Mouse (Mus musculus): Measurements from ENCODE around the gene Glp2r. TPM values are rescaled to one million over a fixed set of nuclear protein-coding genes. Genes with fewer than 3 reads are reported as not detected.

Glp2r gene
- polyA plus RNA-seq, 1 experiment from 2014 or later = not detected

DNA sequence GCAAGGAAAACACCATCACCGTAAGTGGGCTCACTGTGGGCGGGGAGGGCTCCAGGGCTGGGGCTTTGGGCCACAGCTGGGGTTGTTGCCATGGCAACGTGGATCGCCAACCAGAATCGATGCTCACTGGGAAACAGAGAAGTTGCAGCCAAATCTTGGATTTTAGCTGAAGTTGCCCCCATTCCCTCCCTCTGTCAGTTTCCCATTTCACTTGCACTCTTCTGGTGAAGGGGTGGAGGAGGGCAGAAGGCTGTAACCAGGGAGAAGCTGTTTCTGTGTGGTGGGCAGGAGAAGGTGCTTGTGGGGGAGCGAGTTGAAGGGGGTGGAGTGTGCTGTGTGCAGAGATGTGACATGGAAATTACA lies 118.1 kb downstream of the Glp2r start:
- no peak overlapping the region for H3K4me3 ChIP-seq (ENCODE audit: low read depth, low read length)
- peak overlapping the region; percentile 18; the same call in 1 of the 2 replicates for H3K4me2 ChIP-seq (ENCODE audit: low read depth, low read length)
- H3K4me1 ChIP-seq (ENCODE audit: control insufficient read depth, insufficient read depth, low read length) = peaks cover 5% of the 10 kb centered on the region
- H3K27ac ChIP-seq (replicated peaks; ENCODE audit: low read depth, low read length) = no peak overlapping the region
- ATAC-seq (ENCODE audit: low read depth) (no peak), DNase-seq (ENCODE audit: low spot score) (no peak)
- H3K36me3 ChIP-seq (ENCODE audit: control insufficient read depth, insufficient read depth, low read length) = no peaks in the 10 kb centered on the region
- no peaks in the 10 kb centered on the region for H3K9me3 ChIP-seq (ENCODE audit: control insufficient read depth, low read length)
- WGBS = 33% methylated on average over 6 of the region's 6 CpGs
- no peak overlapping the region for H3K9ac ChIP-seq (ENCODE audit: low read depth, low read length)
- H3K27me3 ChIP-seq (replicated peaks; ENCODE audit: control insufficient read depth, insufficient read depth, low read length) = no peaks in the 10 kb centered on the region

DNA sequence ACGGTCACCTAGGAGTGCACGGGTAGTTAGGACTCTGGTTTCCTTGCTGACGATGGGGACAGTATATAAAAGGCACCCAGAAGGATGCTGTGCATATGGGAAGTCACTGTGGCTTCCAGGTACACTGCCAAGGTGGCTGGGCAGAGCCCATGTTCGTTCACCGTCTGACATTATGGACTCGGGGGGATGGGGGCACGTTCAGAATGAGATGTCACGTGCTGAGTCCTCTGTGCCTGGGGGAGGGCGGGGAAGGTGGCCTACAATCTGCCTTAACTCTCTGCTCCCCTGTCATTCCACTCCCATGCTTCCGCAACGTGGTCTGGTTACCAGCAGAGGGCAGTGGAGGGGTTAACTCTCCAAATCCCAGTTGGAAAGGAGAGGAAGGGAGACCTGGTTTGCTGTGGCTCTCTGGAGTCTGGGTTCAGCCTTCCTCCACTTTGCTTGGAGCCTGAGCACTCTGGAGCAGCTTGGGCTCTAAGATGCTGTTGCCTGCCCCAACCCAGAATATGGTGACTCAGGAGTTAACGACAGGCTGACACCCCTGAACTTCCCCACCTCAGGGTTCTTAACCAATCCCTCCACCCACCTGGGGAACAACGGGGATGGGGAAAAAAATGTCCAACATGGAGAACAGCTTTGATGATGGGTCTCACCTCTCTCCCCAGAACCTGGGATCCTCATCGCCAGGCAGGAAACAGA lies 118.6 kb downstream of the Glp2r start:
- Histone ChIP-seq H3K36me3 (ENCODE audit: control insufficient read depth, insufficient read depth, low read length) (no peaks in the 10 kb centered on the region), H3K9me3 (ENCODE audit: control insufficient read depth, low read length) (no peaks in the 10 kb centered on the region), H3K27ac (replicated peaks; ENCODE audit: low read depth, low read length) (no peak overlapping the region), H3K4me2 (ENCODE audit: low read depth, low read length) (peak overlapping the region; percentile 18; the same call in 1 of the 2 replicates), H3K9ac (ENCODE audit: low read depth, low read length) (no peak overlapping the region), H3K27me3 (replicated peaks; ENCODE audit: control insufficient read depth, insufficient read depth, low read length) (no peaks in the 10 kb centered on the region), H3K4me3 (ENCODE audit: low read depth, low read length) (no peak overlapping the region), H3K4me1 (ENCODE audit: control insufficient read depth, insufficient read depth, low read length) (peaks cover 5% of the 10 kb centered on the region)
- ATAC-seq (ENCODE audit: low read depth) (no peak), DNase-seq (ENCODE audit: low spot score) (peak; percentile 50)
- WGBS = 13% methylated on average over 12 of the region's 14 CpGs

DNA sequence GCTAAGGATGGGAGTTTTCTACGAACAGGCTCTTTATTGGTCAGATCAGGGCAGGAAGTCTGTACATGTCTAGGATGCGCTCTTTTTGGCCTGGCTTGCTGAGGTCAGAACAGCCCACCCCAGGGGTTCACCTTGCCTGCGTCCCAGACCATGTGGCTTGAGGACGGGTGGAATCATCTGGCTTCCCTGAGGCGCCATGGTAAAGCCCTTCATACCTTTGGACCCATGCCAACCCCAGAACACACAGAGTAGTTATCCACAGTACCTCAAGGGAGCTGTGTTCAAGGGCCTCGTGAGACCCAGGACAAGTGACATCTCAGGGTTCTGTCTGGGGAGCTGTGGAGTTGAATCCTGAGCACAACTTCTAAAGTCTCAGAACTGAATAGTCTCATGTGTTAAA lies 119.2 kb downstream of the Glp2r start:
- ATAC-seq (ENCODE audit: low read depth) (no peak), DNase-seq (ENCODE audit: low spot score) (no peak)
- no peak overlapping the region for H3K27ac ChIP-seq (replicated peaks; ENCODE audit: low read depth, low read length)
- H3K27me3 ChIP-seq (replicated peaks; ENCODE audit: control insufficient read depth, insufficient read depth, low read length) = no peaks in the 10 kb centered on the region
- no peak overlapping the region for H3K9ac ChIP-seq (ENCODE audit: low read depth, low read length)
- H3K36me3 ChIP-seq (ENCODE audit: control insufficient read depth, insufficient read depth, low read length) = no peaks in the 10 kb centered on the region
- H3K4me1 ChIP-seq (ENCODE audit: control insufficient read depth, insufficient read depth, low read length) = peaks cover 5% of the 10 kb centered on the region
- no peak overlapping the region for H3K4me2 ChIP-seq (ENCODE audit: low read depth, low read length)
- H3K9me3 ChIP-seq (ENCODE audit: control insufficient read depth, low read length) = no peaks in the 10 kb centered on the region
- H3K4me3 ChIP-seq (ENCODE audit: low read depth, low read length) = no peak overlapping the region
- WGBS = 74% methylated on average over 6 of the region's 6 CpGs

DNA sequence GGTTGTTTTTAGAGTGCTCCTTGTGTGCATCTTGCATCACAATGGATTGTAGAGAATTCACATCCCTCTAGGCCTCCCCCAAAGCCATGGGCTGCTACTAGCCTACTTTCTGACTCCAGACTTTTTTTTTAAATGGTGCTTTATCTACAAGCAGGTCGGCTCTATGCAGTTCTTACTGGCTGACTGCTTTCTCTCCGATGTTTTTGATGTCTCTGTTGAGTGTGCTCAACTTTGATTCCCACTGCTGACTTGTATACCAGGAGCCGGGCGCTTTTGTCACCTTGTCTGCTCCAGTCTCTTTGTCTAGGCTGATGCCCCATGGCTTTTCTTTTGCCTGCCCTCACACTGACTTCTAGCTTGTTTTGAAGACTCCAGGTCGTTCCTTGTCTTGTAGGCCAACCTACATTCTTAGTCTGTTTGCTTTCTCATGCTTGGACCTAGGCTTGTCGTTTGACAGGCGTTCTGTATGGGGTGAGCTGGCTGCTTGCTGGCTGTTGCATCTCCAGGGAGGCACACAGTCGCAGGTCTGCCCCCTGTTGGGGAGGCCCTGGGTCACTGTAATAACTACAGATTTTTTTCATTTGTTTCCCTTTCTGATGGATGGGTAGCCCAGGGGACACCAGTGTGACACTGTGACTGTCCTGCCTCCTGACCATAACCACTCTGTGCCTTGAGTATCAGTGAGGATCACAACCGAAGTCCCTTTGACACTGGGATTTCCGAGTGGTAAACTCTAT lies 120.8 kb downstream of the Glp2r start:
- DNase-seq (ENCODE audit: low spot score) (no peak), ATAC-seq (ENCODE audit: low read depth) (no peak)
- WGBS = 56% methylated on average over 10 of the region's 10 CpGs
- no peak overlapping the region for H3K4me3 ChIP-seq (ENCODE audit: low read depth, low read length)
- H3K4me1 ChIP-seq (ENCODE audit: control insufficient read depth, insufficient read depth, low read length) = peaks cover 5% of the 10 kb centered on the region
- no peak overlapping the region for H3K4me2 ChIP-seq (ENCODE audit: low read depth, low read length)
- H3K27ac ChIP-seq (replicated peaks; ENCODE audit: low read depth, low read length) = no peak overlapping the region
- no peaks in the 10 kb centered on the region for H3K27me3 ChIP-seq (replicated peaks; ENCODE audit: control insufficient read depth, insufficient read depth, low read length)
- H3K36me3 ChIP-seq (ENCODE audit: control insufficient read depth, insufficient read depth, low read length) = no peaks in the 10 kb centered on the region
- H3K9me3 ChIP-seq (ENCODE audit: control insufficient read depth, low read length) = no peaks in the 10 kb centered on the region
- H3K9ac ChIP-seq (ENCODE audit: low read depth, low read length) = no peak overlapping the region

DNA sequence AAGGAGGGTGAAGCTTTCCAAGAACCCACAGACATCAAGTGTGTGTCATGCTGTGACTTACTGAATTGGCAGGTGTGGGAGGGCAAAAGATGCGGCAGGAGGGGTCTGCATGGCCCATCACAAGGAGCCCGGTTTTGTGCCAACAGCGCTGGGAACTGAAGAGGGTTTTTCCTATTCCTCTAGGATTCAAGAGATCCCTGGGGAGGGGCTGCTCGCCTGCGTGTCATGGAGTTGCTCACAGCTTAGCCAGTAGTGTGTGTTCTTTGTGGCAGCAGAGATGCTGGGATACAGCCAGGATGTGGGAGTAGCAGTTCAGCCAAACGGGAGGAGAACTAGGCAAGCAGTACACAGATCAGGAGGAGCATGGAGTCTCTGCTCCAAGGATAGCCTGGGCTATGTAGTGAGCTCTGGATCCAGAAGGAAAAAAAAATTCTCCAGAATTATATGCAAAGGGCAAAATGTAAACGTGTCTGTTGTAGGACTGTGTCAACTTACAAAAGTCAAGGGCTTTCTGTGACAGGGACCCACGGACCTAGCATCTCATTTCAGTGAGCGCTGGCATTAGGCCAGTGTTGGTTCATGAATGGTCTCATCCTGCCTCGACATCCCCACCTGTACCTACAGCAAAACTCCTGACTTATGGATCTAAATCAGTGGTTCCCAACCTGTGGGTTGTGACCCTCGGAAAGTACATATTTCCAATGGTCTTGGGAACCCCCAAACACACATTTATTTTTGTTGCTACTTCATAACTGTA lies 122.1 kb downstream of the Glp2r start:
- no peak for ATAC-seq (ENCODE audit: low read depth)
- no peak overlapping the region for H3K9ac ChIP-seq (ENCODE audit: low read depth, low read length)
- DNase-seq (ENCODE audit: low spot score) = no peak
- H3K27me3 ChIP-seq (replicated peaks; ENCODE audit: control insufficient read depth, insufficient read depth, low read length) = no peaks in the 10 kb centered on the region
- H3K36me3 ChIP-seq (ENCODE audit: control insufficient read depth, insufficient read depth, low read length) = no peaks in the 10 kb centered on the region
- H3K4me2 ChIP-seq (ENCODE audit: low read depth, low read length) = no peak overlapping the region
- no peaks in the 10 kb centered on the region for H3K9me3 ChIP-seq (ENCODE audit: control insufficient read depth, low read length)
- WGBS = 71% methylated on average over 11 of the region's 11 CpGs
- H3K27ac ChIP-seq (replicated peaks; ENCODE audit: low read depth, low read length) = no peak overlapping the region
- no peak overlapping the region for H3K4me3 ChIP-seq (ENCODE audit: low read depth, low read length)
- H3K4me1 ChIP-seq (ENCODE audit: control insufficient read depth, insufficient read depth, low read length) = peaks cover 5% of the 10 kb centered on the region

DNA sequence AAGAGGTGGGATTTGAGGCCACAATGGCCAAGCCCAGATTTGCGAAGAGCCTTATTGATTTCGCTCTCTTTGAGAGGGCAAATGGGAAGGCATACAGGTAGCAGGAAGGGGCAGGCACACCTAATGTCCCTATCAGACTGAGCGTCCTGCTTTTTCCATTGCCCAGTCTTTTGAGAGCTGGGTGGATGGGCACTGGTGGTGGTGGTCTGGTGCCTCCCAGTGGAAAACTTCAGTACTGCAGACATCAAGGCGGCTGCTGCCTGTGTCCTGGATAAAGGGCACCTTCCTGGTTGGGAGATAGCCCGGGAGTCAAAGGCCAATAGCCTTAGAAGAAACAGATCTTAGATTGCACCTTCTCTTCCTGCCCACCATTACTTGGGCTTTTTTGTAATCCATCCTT lies 123.2 kb downstream of the Glp2r start:
- Histone ChIP-seq H3K4me3 (ENCODE audit: low read depth, low read length) (no peak overlapping the region), H3K27me3 (replicated peaks; ENCODE audit: control insufficient read depth, insufficient read depth, low read length) (no peaks in the 10 kb centered on the region), H3K27ac (replicated peaks; ENCODE audit: low read depth, low read length) (no peak overlapping the region), H3K4me1 (ENCODE audit: control insufficient read depth, insufficient read depth, low read length) (peaks cover 4% of the 10 kb centered on the region), H3K36me3 (ENCODE audit: control insufficient read depth, insufficient read depth, low read length) (no peaks in the 10 kb centered on the region), H3K9ac (ENCODE audit: low read depth, low read length) (no peak overlapping the region), H3K9me3 (ENCODE audit: control insufficient read depth, low read length) (no peaks in the 10 kb centered on the region), H3K4me2 (ENCODE audit: low read depth, low read length) (no peak overlapping the region)
- WGBS = 33% methylated on average over 5 of the region's 5 CpGs
- 0 out of 2 replicates have a peak, but pooled peaks have one; percentile 54 for ATAC-seq (ENCODE audit: low read depth)
- peak; percentile 42 for DNase-seq (ENCODE audit: low spot score)

DNA sequence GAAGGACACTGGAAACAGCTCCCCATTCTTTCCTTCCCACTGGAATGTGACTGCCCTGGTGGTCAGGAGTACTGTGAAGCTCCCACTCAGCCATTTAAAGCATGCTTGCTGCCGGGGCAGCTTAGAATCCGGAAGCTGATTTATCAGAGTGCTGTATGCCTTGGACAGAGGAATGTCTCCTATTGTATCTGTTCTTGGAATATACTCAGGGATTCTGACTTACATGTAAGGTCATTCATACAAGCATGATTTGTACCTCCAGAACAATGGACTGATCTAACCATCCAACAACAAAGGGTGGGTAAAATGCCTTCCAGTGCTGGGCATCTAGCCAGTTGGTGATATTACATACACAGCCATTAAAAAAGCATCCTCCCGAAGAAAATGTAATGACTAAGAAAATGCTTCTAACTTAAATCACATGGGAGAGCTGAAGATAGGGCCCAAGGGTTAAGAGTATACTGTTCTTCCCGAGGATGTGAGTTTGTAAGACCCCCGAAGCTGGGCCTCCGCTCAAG lies 126.3 kb downstream of the Glp2r start:
- no peak for ATAC-seq (ENCODE audit: low read depth)
- Histone ChIP-seq H3K27ac (replicated peaks; ENCODE audit: low read depth, low read length) (no peak overlapping the region), H3K4me2 (ENCODE audit: low read depth, low read length) (no peak overlapping the region), H3K9ac (ENCODE audit: low read depth, low read length) (no peak overlapping the region), H3K4me3 (ENCODE audit: low read depth, low read length) (no peak overlapping the region), H3K36me3 (ENCODE audit: control insufficient read depth, insufficient read depth, low read length) (no peaks in the 10 kb centered on the region), H3K4me1 (ENCODE audit: control insufficient read depth, insufficient read depth, low read length) (no peaks in the 10 kb centered on the region), H3K9me3 (ENCODE audit: control insufficient read depth, low read length) (no peaks in the 10 kb centered on the region), H3K27me3 (replicated peaks; ENCODE audit: control insufficient read depth, insufficient read depth, low read length) (no peaks in the 10 kb centered on the region)
- WGBS = 69% methylated on average over 6 of the region's 6 CpGs
- DNase-seq (ENCODE audit: low spot score) = no peak

DNA sequence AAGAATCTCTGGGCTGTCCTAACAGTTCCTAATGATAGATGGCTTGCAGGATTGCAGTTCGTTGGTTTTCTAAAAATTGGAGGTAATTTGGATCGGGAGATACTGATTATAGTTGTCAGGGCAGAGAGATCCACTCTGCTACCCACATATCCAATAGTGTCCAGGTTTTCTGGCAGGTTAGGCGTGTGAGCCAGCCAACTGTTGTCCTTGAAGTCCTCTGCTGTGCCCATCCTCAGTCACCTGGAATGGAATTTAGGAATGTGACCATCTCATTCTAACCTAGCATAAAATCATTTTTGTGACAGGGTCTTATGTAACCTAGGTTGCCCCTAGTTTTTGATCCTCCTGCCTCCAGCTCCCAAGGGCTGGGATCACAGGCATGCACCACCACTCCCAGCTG lies 127.5 kb downstream of the Glp2r start:
- Histone ChIP-seq H3K9ac (ENCODE audit: low read depth, low read length) (no peak overlapping the region), H3K4me1 (ENCODE audit: control insufficient read depth, insufficient read depth, low read length) (peaks cover 2% of the 10 kb centered on the region; the same call in 1 of the 2 replicates), H3K27ac (replicated peaks; ENCODE audit: low read depth, low read length) (no peak overlapping the region), H3K4me2 (ENCODE audit: low read depth, low read length) (no peak overlapping the region), H3K4me3 (ENCODE audit: low read depth, low read length) (no peak overlapping the region), H3K9me3 (ENCODE audit: control insufficient read depth, low read length) (no peaks in the 10 kb centered on the region), H3K36me3 (ENCODE audit: control insufficient read depth, insufficient read depth, low read length) (no peaks in the 10 kb centered on the region), H3K27me3 (replicated peaks; ENCODE audit: control insufficient read depth, insufficient read depth, low read length) (no peaks in the 10 kb centered on the region)
- WGBS = 83% methylated on average over 3 of the region's 3 CpGs
- DNase-seq (ENCODE audit: low spot score) (no peak), ATAC-seq (ENCODE audit: low read depth) (no peak)

All from embryonic facial prominence, embryonic 14.5 days (tissue).